Mouse (Mus musculus) CH12.LX (cell line): Measurements from ENCODE around the gene D10Wsu102e. TPM values are rescaled to one million over a fixed set of nuclear protein-coding genes. Genes with fewer than 3 reads are reported as not detected.

Experiments
- DNase-seq: peaks from one replicate; pipeline ENCODE4 v3.0.0-alpha.2; 2013; ENCODE audit errors: extremely low read depth
- H3K27ac ChIP-seq: 2 replicates; pipeline ENCODE4 v1.5.1; 2012; ENCODE audit warnings: low read depth, mild to moderate bottlenecking, control low read depth, moderate library complexity; ENCODE audit not compliant: insufficient read depth
- H3K27me3 ChIP-seq: replicated peaks from 2 replicates; pipeline ENCODE3; 2012; ENCODE audit warnings: inconsistent platforms
- H3K36me3 ChIP-seq, 2 experiments: replicated peaks in 1 of 2; 2 replicates each; pipeline versions ENCODE3 to v1.6.1; 2012; ENCODE audit warnings: inconsistent platforms in 1 of 2, low read length in 1 of 2, mild to moderate bottlenecking in 1 of 2, mixed read lengths in 1 of 2, moderate library complexity in 1 of 2; ENCODE audit not compliant: control insufficient read depth in 1 of 2, insufficient read depth in 1 of 2
- H3K4me1 ChIP-seq, 2 experiments: 2 replicates each; pipeline ENCODE4 v1.6.1; 2012; ENCODE audit warnings: inconsistent platforms in 1 of 2, moderate library complexity in 1 of 2; ENCODE audit not compliant: insufficient read depth in 2 of 2, control insufficient read depth in 1 of 2
- H3K4me2 ChIP-seq: 2 replicates; pipeline ENCODE4 v1.6.1; 2012; ENCODE audit warnings: low read depth, mild to moderate bottlenecking, control low read depth; ENCODE audit not compliant: poor library complexity, insufficient read depth, severe bottlenecking
- H3K4me3 ChIP-seq, 3 experiments: fragments of 150-350 bp in 1 of 3; sonication (generic) in 1 of 3; replicated peaks in 1 of 3; 2 replicates each; pipeline versions ENCODE3 to v1.5.1; 2011 to 2012; ENCODE audit warnings: low read depth in 2 of 3, low read length in 2 of 3, mild to moderate bottlenecking in 2 of 3, moderate library complexity in 2 of 3, control low read depth in 1 of 3, improper control_type of control experiment in 1 of 3, inconsistent platforms in 1 of 3, mixed read lengths in 1 of 3; ENCODE audit not compliant: poor library complexity in 1 of 3
- H3K79me2 ChIP-seq: replicated peaks from 2 replicates; pipeline ENCODE4 v1.6.1; 2012; ENCODE audit warnings: mild to moderate bottlenecking, moderate library complexity; ENCODE audit not compliant: control insufficient read depth, poor library complexity, insufficient read depth, severe bottlenecking; ENCODE audit errors: extremely low read depth
- H3K9ac ChIP-seq: 2 replicates; pipeline ENCODE4 v1.6.1; 2012; ENCODE audit warnings: low read depth, mild to moderate bottlenecking, control low read depth, moderate library complexity; ENCODE audit not compliant: insufficient read depth
- H3K9me3 ChIP-seq: replicated peaks from 2 replicates; pipeline ENCODE3; 2012; ENCODE audit warnings: low read length, inconsistent platforms, mixed read lengths
- BHLHE40 ChIP-seq: IDR thresholded peaks from 2 replicates; pipeline ENCODE4 v1.6.1; 2011; ENCODE audit warnings: mild to moderate bottlenecking, low read depth, low read length, improper control_type of control experiment
- CTCF ChIP-seq, 2 experiments: IDR thresholded peaks in 1 of 2; conservative IDR thresholded peaks in 1 of 2; 2 replicates each; pipeline ENCODE4 v1.5.1; 2011 to 2012; ENCODE audit warnings: low read depth in 2 of 2, low read length in 2 of 2, improper control_type of control experiment in 1 of 2, inconsistent platforms in 1 of 2, mild to moderate bottlenecking in 1 of 2, moderate library complexity in 1 of 2
- E2F4 ChIP-seq: IDR thresholded peaks from 2 replicates; pipeline ENCODE4 v1.6.1; 2011; ENCODE audit warnings: low read depth, low read length, improper control_type of control experiment; ENCODE audit not compliant: insufficient replicate concordance
- EP300 ChIP-seq: IDR thresholded peaks from 2 replicates; pipeline ENCODE4 v1.6.1; 2011; ENCODE audit warnings: low read length, improper control_type of control experiment
- ETS1 ChIP-seq: conservative IDR thresholded peaks from 2 replicates; pipeline ENCODE4 v1.6.1; 2012; ENCODE audit warnings: low read depth, mild to moderate bottlenecking, inconsistent platforms, low read length, improper control_type of control experiment, moderate library complexity
- MAX ChIP-seq: IDR thresholded peaks from 2 replicates; pipeline ENCODE4 v1.6.1; 2011; ENCODE audit warnings: low read length, improper control_type of control experiment
- MAZ ChIP-seq: IDR thresholded peaks from 2 replicates; pipeline ENCODE4 v1.6.1; 2012; ENCODE audit warnings: low read depth, mild to moderate bottlenecking, inconsistent platforms, low read length, improper control_type of control experiment, moderate library complexity
- NELFE ChIP-seq: IDR thresholded peaks from 2 replicates; pipeline ENCODE4 v1.6.1; 2011; ENCODE audit warnings: low read depth, low read length, improper control_type of control experiment
- PAX5 ChIP-seq: IDR thresholded peaks from 2 replicates; pipeline ENCODE4 v1.6.1; 2012; ENCODE audit warnings: low read length, inconsistent platforms, mixed read lengths
- POLR2A ChIP-seq: IDR thresholded peaks from 2 replicates; pipeline ENCODE4 v1.6.1; 2011; ENCODE audit warnings: low read depth, mild to moderate bottlenecking, improper control_type of control experiment, low read length
- RAD21 ChIP-seq: IDR thresholded peaks from 2 replicates; pipeline ENCODE4 v1.6.1; 2011; ENCODE audit warnings: low read depth, mild to moderate bottlenecking, low read length, improper control_type of control experiment, moderate library complexity
- SIN3A ChIP-seq: IDR thresholded peaks from 2 replicates; pipeline ENCODE4 v1.6.1; 2012; ENCODE audit warnings: low read length, improper control_type of control experiment, inconsistent platforms
- TBP ChIP-seq: conservative IDR thresholded peaks from 2 replicates; pipeline ENCODE4 v1.6.1; 2011; ENCODE audit warnings: low read depth, low read length, improper control_type of control experiment
- UBTF ChIP-seq: IDR thresholded peaks from 2 replicates; pipeline ENCODE4 v1.6.1; 2012; ENCODE audit warnings: low read depth, mild to moderate bottlenecking, inconsistent platforms, low read length, improper control_type of control experiment, moderate library complexity
- USF1 ChIP-seq: IDR thresholded peaks from 2 replicates; pipeline ENCODE4 v1.6.1; 2014; ENCODE audit warnings: low read depth, mild to moderate bottlenecking, inconsistent platforms, low read length, improper control_type of control experiment
- ZMIZ1 ChIP-seq: IDR thresholded peaks from 2 replicates; pipeline ENCODE4 v1.6.1; 2012; ENCODE audit warnings: low read depth, mild to moderate bottlenecking, inconsistent platforms, low read length, improper control_type of control experiment
- dilution Hi-C: fragments of 300-500 bp; cut with MboI; formaldehyde crosslinking; loops from 2 replicates; pipeline ENCODE4 v1.14.3; 2020; ENCODE audit warnings: low sequenced_read_pairs; ENCODE audit not compliant: extremely low pct_unique_long_range_greater_than_20kb, extremely low pct_ligation_motif_present
- in situ Hi-C: fragments of 300-500 bp; cut with MboI; formaldehyde crosslinking; loops from 3 replicates; pipeline ENCODE4 v1.14.3; 2019; ENCODE audit warnings: low sequenced_read_pairs, low pct_ligation_motif_present, low pct_unique_long_range_greater_than_20kb, mixed read lengths
- polyA plus RNA-seq: library from polyadenylated mRNA; unstranded; fragments of >175 nt; gene quantifications from 2 replicates; pipeline ENCODE4 v1.2.1, GENCODE M21; 2012; ENCODE audit warnings: low read depth; ENCODE audit not compliant: insufficient read length
- total RNA-seq, 2 experiments: library from RNA; depleted of rRNA; stranded (reverse); fragments of 300-350 nt in 1 of 2; fragments of >200 nt in 1 of 2; gene quantifications; 2 replicates each; pipeline ENCODE4 v1.2.3; 2012 to 2014

D10Wsu102e gene
- total and polyA plus RNA-seq, 3 experiments, result 1.0 to 1.6 (median 1.6) TPM

DNA sequence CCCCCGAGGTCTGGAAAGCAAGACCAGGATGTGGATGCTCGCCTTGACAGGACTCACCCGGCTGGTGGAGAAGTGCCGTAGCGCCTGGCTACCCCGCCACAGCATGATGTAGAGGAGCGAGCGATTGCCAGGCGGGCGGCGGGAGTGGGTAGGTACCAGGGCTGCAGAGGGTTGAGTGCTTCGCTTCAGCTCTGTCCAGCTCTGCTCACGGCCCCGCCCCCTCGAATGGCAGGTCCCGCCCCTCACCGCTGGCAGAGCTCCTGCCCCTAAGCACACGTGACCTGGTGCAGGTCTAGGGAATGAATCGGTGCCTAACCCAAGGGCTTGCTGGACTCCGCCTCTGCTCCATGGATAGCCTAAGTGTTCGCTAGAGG is 173.9 kb downstream of the D10Wsu102e start, which contains the start of gene Aldh1l2:
Aldh1l2 (minus strand) TSS at position 231 of the 374 bp plus-strand sequence.
- H3K9ac ChIP-seq, result no peak within 1 kb of the TSS
- no peak within 1 kb of the TSS for H3K4me2 ChIP-seq
- no peaks in the 10 kb centered on the region for H3K27me3 ChIP-seq
- dilution Hi-C loops, result no loop called here
- H3K27ac ChIP-seq, result no peak within 1 kb of the TSS
- H3K9me3 ChIP-seq, result no peaks in the 10 kb centered on the region
- TF ChIP-seq POLR2A (no peak), MAZ (no peak), EP300 (no peak), NELFE (no peak), E2F4 (no peak), ZMIZ1 (no peak), PAX5 (no peak), ETS1 (no peak), BHLHE40 (no peak), UBTF (no peak), USF1 (no peak), RAD21 (no peak), MAX (no peak), TBP (no peak), SIN3A (no peak)
- H3K36me3 ChIP-seq, result no peaks in the 10 kb centered on the region
- no peak within 1 kb of the TSS for H3K4me3 ChIP-seq
- DNase-seq, result no peak
- peaks cover 3 to 15% of the 10 kb centered on the region in 2 experiments; a peak in 2 of 4 replicates for H3K4me1 ChIP-seq
- H3K79me2 ChIP-seq, result no peaks in the 10 kb centered on the region
- in situ Hi-C loops, result no loop called here

DNA sequence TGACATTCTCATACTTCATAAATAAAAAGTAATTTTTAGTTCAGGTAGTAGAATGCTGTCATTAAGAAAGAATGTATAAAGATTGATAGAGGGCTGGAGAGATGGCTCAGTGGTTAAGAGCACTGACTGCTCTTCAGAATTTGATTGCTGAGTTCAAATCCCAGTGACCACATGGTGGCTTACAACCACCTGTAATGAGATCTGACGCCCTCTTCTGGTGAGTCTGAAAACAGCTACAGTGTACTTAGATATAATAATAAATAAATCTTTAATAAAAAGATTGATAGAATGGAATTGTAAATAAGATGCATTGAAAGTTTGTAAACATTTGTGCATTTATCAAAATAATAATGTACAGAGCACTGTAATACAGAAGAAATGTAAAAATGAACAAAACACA is 176.4 kb downstream of the D10Wsu102e start:
- in situ Hi-C loops (no loop called here), dilution Hi-C loops (no loop called here)
- TF ChIP-seq CTCF (conservative IDR thresholded peaks at IDR 0.05 in 1 of 2, IDR thresholded peaks at IDR 0.05 in 1 of 2; ENCODE audit: low read depth in 2 of 2, low read length in 2 of 2), result peak in 1 of 2 experiments; percentile 43; a peak in 2 of 4 replicates
- TF ChIP-seq POLR2A, result no peak
- TF ChIP-seq MAX, result no peak
- no peaks in the 10 kb centered on the region for H3K36me3 ChIP-seq
- H3K27ac ChIP-seq, result no peak overlapping the region
- H3K27me3 ChIP-seq, result no peaks in the 10 kb centered on the region
- no peaks in the 10 kb centered on the region for H3K9me3 ChIP-seq
- H3K9ac ChIP-seq, result no peak overlapping the region
- no peak overlapping the region for H3K4me3 ChIP-seq
- H3K79me2 ChIP-seq, result no peaks in the 10 kb centered on the region
- H3K4me2 ChIP-seq, result no peak overlapping the region
- no peak for DNase-seq
- H3K4me1 ChIP-seq, result peaks cover 0 to 12% of the 10 kb centered on the region in 2 experiments; a peak in 2 of 4 replicates

Other genes with a start within 250 kb of the D10Wsu102e start
- 0.08 and 0.17 TPM in 2 replicates for gene Slc41a2, start 22.3 kb upstream of the D10Wsu102e start, total RNA-seq (2012; rRNA removed)
- gene Slc41a2, start 22.3 kb upstream of the D10Wsu102e start, total RNA-seq (2014; rRNA removed), result not detected in 2 replicates
- not detected in 2 replicates for gene Slc41a2, start 22.3 kb upstream of the D10Wsu102e start, polyA plus RNA-seq
- gene Aldh1l2, start 173.9 kb downstream of the D10Wsu102e start, total RNA-seq (2012; rRNA removed), result 0.17 and 0.34 TPM in 2 replicates
- gene Aldh1l2, start 173.9 kb downstream of the D10Wsu102e start, total RNA-seq (2014; rRNA removed), result not detected in 2 replicates
- 0.59 and 0.80 TPM in 2 replicates for gene Aldh1l2, start 173.9 kb downstream of the D10Wsu102e start, polyA plus RNA-seq
- 15.9 and 16.3 TPM in 2 replicates for gene Washc4, start 183.5 kb downstream of the D10Wsu102e start, total RNA-seq (2012; rRNA removed)
- 31.8 and 36.4 TPM in 2 replicates for gene Washc4, start 183.5 kb downstream of the D10Wsu102e start, total RNA-seq (2014; rRNA removed)
- gene Washc4, start 183.5 kb downstream of the D10Wsu102e start, polyA plus RNA-seq, result 19.3 and 22.0 TPM in 2 replicates